Mouse (Mus musculus): Measurements from ENCODE around the gene Etv6. TPM values are rescaled to one million over a fixed set of nuclear protein-coding genes. Genes with fewer than 3 reads are reported as not detected.

The Etv6 gene
- polyA plus RNA-seq, 1 experiment from 2014 or later, result 2.7 TPM

GRCm38 (mm10) chr6:134164356-134164755 is 128.9 kb downstream of the Etv6 start:
- Histone ChIP-seq H3K9me3 (replicated peaks; ENCODE audit: control insufficient read depth, low read length) (no peaks in the 10 kb centered on the region), H3K36me3 (ENCODE audit: control insufficient read depth, insufficient read depth) (no peaks in the 10 kb centered on the region), H3K27me3 (ENCODE audit: control insufficient read depth, insufficient read depth, low read depth, low read length) (no peaks in the 10 kb centered on the region), H3K4me3 (ENCODE audit: low read depth, low read length) (no peak overlapping the region), H3K4me1 (ENCODE audit: control insufficient read depth, low read depth, low read length) (0 out of 2 replicates have a peak, but pooled peaks cover 2% of the 10 kb centered on the region), H3K27ac (ENCODE audit: low read length) (no peak overlapping the region), H3K9ac (ENCODE audit: low read depth, low read length) (no peak overlapping the region), H3K4me2 (ENCODE audit: low read depth, low read length) (no peak overlapping the region)
- 58% methylated on average over 8 of the region's 8 CpGs for WGBS (ENCODE audit: insufficient replicate concordance)
- ATAC-seq (ENCODE audit: low read depth), result no peak

GRCm38 (mm10) chr6:134165012-134165411 is 129.5 kb downstream of the Etv6 start:
- no peaks in the 10 kb centered on the region for H3K9me3 ChIP-seq (replicated peaks; ENCODE audit: control insufficient read depth, low read length)
- H3K36me3 ChIP-seq (ENCODE audit: control insufficient read depth, insufficient read depth), result no peaks in the 10 kb centered on the region
- WGBS (ENCODE audit: insufficient replicate concordance), result 32% methylated on average over 8 of the region's 8 CpGs
- H3K4me2 ChIP-seq (ENCODE audit: low read depth, low read length), result no peak overlapping the region
- H3K4me3 ChIP-seq (ENCODE audit: low read depth, low read length), result no peak overlapping the region
- no peaks in the 10 kb centered on the region for H3K27me3 ChIP-seq (ENCODE audit: control insufficient read depth, insufficient read depth, low read depth, low read length)
- H3K4me1 ChIP-seq (ENCODE audit: control insufficient read depth, low read depth, low read length), result 0 out of 2 replicates have a peak, but pooled peaks cover 2% of the 10 kb centered on the region
- H3K9ac ChIP-seq (ENCODE audit: low read depth, low read length), result no peak overlapping the region
- no peak overlapping the region for H3K27ac ChIP-seq (ENCODE audit: low read length)
- no peak for ATAC-seq (ENCODE audit: low read depth)

DNA sequence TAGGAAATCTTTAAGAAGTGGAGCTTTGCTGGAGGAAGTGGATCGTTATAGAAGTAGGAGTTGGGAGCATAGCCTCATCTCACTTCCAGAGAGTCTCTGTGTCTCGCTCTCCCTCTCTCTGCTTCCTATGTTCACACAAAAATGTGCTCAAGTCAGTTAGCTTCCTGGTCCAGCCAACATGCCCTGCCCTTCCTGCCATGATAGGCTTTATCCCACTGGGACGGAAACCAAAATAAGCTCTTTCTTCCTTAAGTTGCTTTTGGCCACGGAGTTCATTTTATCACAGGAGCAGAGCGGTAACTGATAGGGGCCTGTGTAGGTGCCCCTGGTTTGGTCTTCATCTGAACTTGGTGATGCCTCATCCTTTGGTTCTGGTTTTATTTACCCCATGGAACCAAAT is 132.5 kb downstream of the Etv6 start:
- H3K9ac ChIP-seq (ENCODE audit: low read depth, low read length), result no peak overlapping the region
- H3K27ac ChIP-seq (ENCODE audit: low read length), result no peak overlapping the region
- H3K27me3 ChIP-seq (ENCODE audit: control insufficient read depth, insufficient read depth, low read depth, low read length), result no peaks in the 10 kb centered on the region
- H3K4me3 ChIP-seq (ENCODE audit: low read depth, low read length), result no peak overlapping the region
- peaks cover 7% of the 10 kb centered on the region for H3K4me1 ChIP-seq (ENCODE audit: control insufficient read depth, low read depth, low read length)
- no peaks in the 10 kb centered on the region for H3K36me3 ChIP-seq (ENCODE audit: control insufficient read depth, insufficient read depth)
- 44% methylated on average over 5 of the region's 5 CpGs for WGBS (ENCODE audit: insufficient replicate concordance)
- no peak overlapping the region for H3K4me2 ChIP-seq (ENCODE audit: low read depth, low read length)
- no peak for ATAC-seq (ENCODE audit: low read depth)
- no peaks in the 10 kb centered on the region for H3K9me3 ChIP-seq (replicated peaks; ENCODE audit: control insufficient read depth, low read length)

- no peak for ATAC-seq (ENCODE audit: low read depth)
Observed at GRCm38 (mm10) chr6:134168799-134169198, 133.3 kb downstream of the Etv6 start.

DNA sequence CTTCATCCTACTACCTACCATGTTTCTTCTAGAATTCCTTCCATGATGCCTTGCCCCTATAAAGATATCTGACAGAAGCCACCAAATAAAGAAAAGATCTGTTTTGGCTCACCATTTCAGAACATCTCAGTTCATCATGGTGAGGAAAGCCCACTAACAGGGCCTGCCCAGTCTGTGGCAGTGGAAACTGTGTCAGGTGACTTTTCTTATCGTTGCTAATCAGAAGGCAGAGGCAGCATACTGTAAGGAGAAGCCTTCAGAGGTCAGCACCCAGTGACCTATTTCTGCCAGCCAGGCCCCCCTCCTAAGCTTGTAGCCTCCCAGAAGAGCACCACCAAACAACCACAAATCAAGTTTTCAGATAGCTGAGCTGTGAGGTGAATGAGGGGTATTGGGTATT is 135.7 kb downstream of the Etv6 start:
- WGBS (ENCODE audit: insufficient replicate concordance), result 9% methylated on average over 1 of the region's 1 CpGs
- no peak overlapping the region for H3K27ac ChIP-seq (ENCODE audit: low read length)
- ATAC-seq (ENCODE audit: low read depth), result 0 out of 2 replicates have a peak, but pooled peaks have one; percentile 47

More at GRCm38 (mm10) chr6:134168799-134169198, 133.3 kb downstream of the Etv6 start:
- Histone ChIP-seq H3K4me3 (ENCODE audit: low read depth, low read length) (no peak overlapping the region), H3K9ac (ENCODE audit: low read depth, low read length) (no peak overlapping the region), H3K27ac (ENCODE audit: low read length) (no peak overlapping the region), H3K4me1 (ENCODE audit: control insufficient read depth, low read depth, low read length) (peaks cover 7% of the 10 kb centered on the region), H3K27me3 (ENCODE audit: control insufficient read depth, insufficient read depth, low read depth, low read length) (no peaks in the 10 kb centered on the region), H3K4me2 (ENCODE audit: low read depth, low read length) (no peak overlapping the region), H3K36me3 (ENCODE audit: control insufficient read depth, insufficient read depth) (no peaks in the 10 kb centered on the region), H3K9me3 (replicated peaks; ENCODE audit: control insufficient read depth, low read length) (no peaks in the 10 kb centered on the region)
- 74% methylated on average over 11 of the region's 11 CpGs for WGBS (ENCODE audit: insufficient replicate concordance)

GRCm38 (mm10) chr6:134171906-134172728 is 136.6 kb downstream of the Etv6 start:
- ATAC-seq (ENCODE audit: low read depth), result no peak
- WGBS (ENCODE audit: insufficient replicate concordance), result 63% methylated on average over 17 of the region's 17 CpGs
- H3K4me2 ChIP-seq (ENCODE audit: low read depth, low read length), result no peak overlapping the region
- H3K9ac ChIP-seq (ENCODE audit: low read depth, low read length), result no peak overlapping the region
- H3K27me3 ChIP-seq (ENCODE audit: control insufficient read depth, insufficient read depth, low read depth, low read length), result no peaks in the 10 kb centered on the region
- H3K9me3 ChIP-seq (replicated peaks; ENCODE audit: control insufficient read depth, low read length), result no peaks in the 10 kb centered on the region
- no peak overlapping the region for H3K4me3 ChIP-seq (ENCODE audit: low read depth, low read length)
- no peaks in the 10 kb centered on the region for H3K36me3 ChIP-seq (ENCODE audit: control insufficient read depth, insufficient read depth)
- 0 out of 2 replicates have a peak overlapping the region, but pooled peaks have one; percentile 64 for H3K27ac ChIP-seq (ENCODE audit: low read length)
- H3K4me1 ChIP-seq (ENCODE audit: control insufficient read depth, low read depth, low read length), result peaks cover 7% of the 10 kb centered on the region

More for the DNA sequence above, 135.7 kb downstream of the Etv6 start:
- Histone ChIP-seq H3K27me3 (ENCODE audit: control insufficient read depth, insufficient read depth, low read depth, low read length) (no peaks in the 10 kb centered on the region), H3K36me3 (ENCODE audit: control insufficient read depth, insufficient read depth) (no peaks in the 10 kb centered on the region), H3K9ac (ENCODE audit: low read depth, low read length) (no peak overlapping the region), H3K9me3 (replicated peaks; ENCODE audit: control insufficient read depth, low read length) (no peaks in the 10 kb centered on the region), H3K4me2 (ENCODE audit: low read depth, low read length) (no peak overlapping the region), H3K4me3 (ENCODE audit: low read depth, low read length) (no peak overlapping the region), H3K4me1 (ENCODE audit: control insufficient read depth, low read depth, low read length) (peaks cover 7% of the 10 kb centered on the region)

- Histone ChIP-seq H3K36me3 (ENCODE audit: control insufficient read depth, insufficient read depth) (no peaks in the 10 kb centered on the region), H3K9me3 (replicated peaks; ENCODE audit: control insufficient read depth, low read length) (no peaks in the 10 kb centered on the region), H3K4me2 (ENCODE audit: low read depth, low read length) (no peak overlapping the region), H3K9ac (ENCODE audit: low read depth, low read length) (no peak overlapping the region), H3K4me3 (ENCODE audit: low read depth, low read length) (no peak overlapping the region), H3K27me3 (ENCODE audit: control insufficient read depth, insufficient read depth, low read depth, low read length) (no peaks in the 10 kb centered on the region), H3K27ac (ENCODE audit: low read length) (no peak overlapping the region), H3K4me1 (ENCODE audit: control insufficient read depth, low read depth, low read length) (peaks cover 4% of the 10 kb centered on the region)
- ATAC-seq (ENCODE audit: low read depth), result no peak
- WGBS (ENCODE audit: insufficient replicate concordance), result 60% methylated on average over 6 of the region's 6 CpGs
Observed at GRCm38 (mm10) chr6:134173439-134173838, 137.9 kb downstream of the Etv6 start.

DNA sequence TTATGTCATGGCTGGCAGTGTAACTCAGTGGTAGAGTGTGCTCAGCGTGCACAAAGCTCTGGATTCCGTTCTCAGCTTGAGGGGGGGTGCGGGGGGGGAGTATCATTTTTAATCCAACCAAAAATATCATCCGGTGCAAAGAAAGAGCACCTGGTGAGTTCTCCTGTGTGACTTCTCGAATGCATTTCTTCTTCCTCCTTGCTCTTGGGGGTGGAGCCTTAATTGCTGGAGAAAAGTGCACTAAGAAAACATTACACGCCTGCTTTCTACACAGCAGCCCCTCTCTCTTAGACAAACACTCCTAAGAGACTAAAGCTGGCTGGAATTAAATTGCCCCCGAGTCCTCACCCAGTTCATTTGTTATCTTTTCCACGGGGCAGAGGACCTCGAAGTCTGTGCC is 139.6 kb downstream of the Etv6 start:
- Histone ChIP-seq H3K36me3 (ENCODE audit: control insufficient read depth, insufficient read depth) (no peaks in the 10 kb centered on the region), H3K27ac (ENCODE audit: low read length) (no peak overlapping the region), H3K9me3 (replicated peaks; ENCODE audit: control insufficient read depth, low read length) (no peaks in the 10 kb centered on the region), H3K4me3 (ENCODE audit: low read depth, low read length) (no peak overlapping the region), H3K9ac (ENCODE audit: low read depth, low read length) (no peak overlapping the region), H3K4me2 (ENCODE audit: low read depth, low read length) (no peak overlapping the region), H3K27me3 (ENCODE audit: control insufficient read depth, insufficient read depth, low read depth, low read length) (no peaks in the 10 kb centered on the region), H3K4me1 (ENCODE audit: control insufficient read depth, low read depth, low read length) (peaks cover 4% of the 10 kb centered on the region)
- ATAC-seq (ENCODE audit: low read depth), result no peak
- 39% methylated on average over 9 of the region's 9 CpGs for WGBS (ENCODE audit: insufficient replicate concordance)

GRCm38 (mm10) chr6:134177196-134177595 is 141.7 kb downstream of the Etv6 start:
- Histone ChIP-seq H3K27ac (ENCODE audit: low read length) (no peak overlapping the region), H3K9me3 (replicated peaks; ENCODE audit: control insufficient read depth, low read length) (no peaks in the 10 kb centered on the region), H3K4me1 (ENCODE audit: control insufficient read depth, low read depth, low read length) (no peaks in the 10 kb centered on the region; the same call in none of the 2 replicates), H3K4me2 (ENCODE audit: low read depth, low read length) (no peak overlapping the region), H3K9ac (ENCODE audit: low read depth, low read length) (no peak overlapping the region), H3K4me3 (ENCODE audit: low read depth, low read length) (no peak overlapping the region), H3K36me3 (ENCODE audit: control insufficient read depth, insufficient read depth) (no peaks in the 10 kb centered on the region), H3K27me3 (ENCODE audit: control insufficient read depth, insufficient read depth, low read depth, low read length) (no peaks in the 10 kb centered on the region)
- WGBS (ENCODE audit: insufficient replicate concordance), result 55% methylated on average over 5 of the region's 5 CpGs
- ATAC-seq (ENCODE audit: low read depth), result no peak
